Mouse (Mus musculus) c-Kit-positive CD71-positive TER-119-positive erythroid progenitor cells, embryonic 14.5 days (primary cell): ENCODE data around the gene Kcnn3.

Experiments used
- DNase-seq: peaks from one replicate; pipeline ENCODE4 v3.0.0-alpha.2; 2013; ENCODE audit warnings: low spot score

Kcnn3 gene

DNA sequence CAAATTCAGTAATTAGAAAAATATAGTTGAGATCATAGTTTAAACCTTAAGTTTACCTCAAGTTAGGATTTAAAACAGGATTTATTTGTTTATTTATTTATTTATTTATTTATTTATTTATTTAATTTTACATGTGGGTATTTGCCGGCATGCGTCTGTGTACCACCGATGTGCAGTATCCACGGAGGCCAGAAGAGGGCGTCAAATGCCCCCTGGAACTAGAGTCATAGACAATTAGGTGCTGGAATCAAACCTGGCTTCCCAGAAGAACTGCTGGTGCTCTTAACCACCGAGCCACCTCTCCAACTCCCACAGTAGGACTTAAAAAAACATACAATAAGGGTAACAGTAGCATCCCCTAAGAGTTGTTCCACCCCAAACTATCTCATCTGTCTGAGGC, 96.9 kb downstream of the Kcnn3 start:
- no peak for DNase-seq

DNA sequence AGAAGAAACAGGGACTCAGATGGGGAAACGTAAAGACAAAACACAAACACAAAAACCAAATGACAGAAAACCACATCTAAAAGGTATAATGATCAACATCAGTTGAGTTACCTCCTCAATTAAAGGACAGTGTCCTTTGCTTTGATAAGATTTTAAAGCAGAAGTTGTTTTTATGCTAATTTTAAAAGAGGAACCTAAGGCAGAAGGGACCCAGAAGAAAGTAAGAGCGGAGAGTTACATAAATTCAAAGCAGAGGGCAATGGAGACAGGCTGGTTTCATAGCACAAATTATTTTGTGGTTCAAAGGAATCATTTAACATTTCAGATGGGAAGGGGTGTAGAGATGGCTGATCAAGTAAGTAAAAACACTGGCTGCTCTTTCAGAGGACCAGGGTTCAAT, 97.4 kb downstream of the Kcnn3 start:
- no peak for DNase-seq

GRCm38 (mm10) chr3:89622825-89623224, 102.9 kb downstream of the Kcnn3 start:
- no peak for DNase-seq

DNA sequence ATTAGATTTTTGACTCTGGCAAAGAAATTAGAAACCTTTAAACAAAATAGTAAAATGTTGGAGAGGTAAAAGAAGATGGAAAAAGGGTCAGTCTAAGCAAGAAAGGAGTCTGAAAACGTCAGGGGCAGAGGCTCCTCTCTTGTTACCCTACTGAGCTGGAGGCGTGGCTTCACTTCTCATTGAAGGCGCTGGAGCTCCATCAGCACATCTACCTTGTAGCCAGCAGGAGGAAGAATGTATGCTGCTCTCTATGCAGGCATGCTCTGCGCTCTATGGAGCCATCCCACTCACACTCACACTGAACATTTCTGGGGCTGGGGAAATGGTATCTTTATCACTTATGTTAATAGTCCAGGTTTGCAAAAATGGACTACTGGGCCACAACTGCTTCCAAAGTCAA, 103.6 kb downstream of the Kcnn3 start:
- DNase-seq, result no peak

GRCm38 (mm10) chr3:89624001-89624400, 104.0 kb downstream of the Kcnn3 start:
- no peak for DNase-seq

DNA sequence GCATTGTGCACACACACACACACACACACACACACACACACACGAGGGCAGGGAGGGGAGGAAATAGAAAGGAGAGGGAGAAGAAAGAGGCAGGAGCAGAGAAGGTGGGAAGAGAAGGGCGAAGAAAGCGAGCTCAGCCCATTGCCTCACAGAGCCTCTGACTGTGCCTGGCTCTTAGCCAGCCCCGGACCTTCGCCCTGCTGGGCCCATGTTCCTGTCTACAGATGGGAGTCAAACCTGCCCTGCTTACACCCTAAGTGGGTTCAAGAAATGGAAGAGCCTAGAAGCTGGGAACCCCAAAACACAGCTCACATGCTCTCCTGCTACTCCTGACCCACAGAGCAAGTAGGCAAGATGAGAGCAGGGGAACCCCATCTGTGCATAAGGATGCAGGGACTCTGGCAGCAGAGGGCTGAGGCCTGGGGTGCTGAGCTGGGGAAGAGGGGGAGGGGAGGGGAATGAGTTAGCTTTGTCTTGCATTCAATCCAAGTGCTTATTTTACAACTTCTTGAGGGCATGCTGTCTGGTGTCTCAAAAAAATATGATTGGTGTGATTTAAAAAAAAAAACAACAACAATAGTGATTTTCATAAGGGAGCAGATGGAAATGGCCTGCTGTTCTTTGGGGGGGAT, 105.0 kb downstream of the Kcnn3 start:
- DNase-seq, result no peak

GRCm38 (mm10) chr3:89626556-89626955, 106.6 kb downstream of the Kcnn3 start:
- DNase-seq, result no peak

GRCm38 (mm10) chr3:89629811-89630210, 109.8 kb downstream of the Kcnn3 start:
- no peak for DNase-seq

- DNase-seq, result no peak
These were observed 111.8 kb downstream of the Kcnn3 start for GRCm38 (mm10) chr3:89631750-89632149.

- DNase-seq, result no peak
These were observed 113.6 kb downstream of the Kcnn3 start for GRCm38 (mm10) chr3:89633531-89633930.

GRCm38 (mm10) chr3:89633941-89634340, 114.0 kb downstream of the Kcnn3 start:
- no peak for DNase-seq

- no peak for DNase-seq
These were observed 120.8 kb downstream of the Kcnn3 start for GRCm38 (mm10) chr3:89640804-89641203.

DNA sequence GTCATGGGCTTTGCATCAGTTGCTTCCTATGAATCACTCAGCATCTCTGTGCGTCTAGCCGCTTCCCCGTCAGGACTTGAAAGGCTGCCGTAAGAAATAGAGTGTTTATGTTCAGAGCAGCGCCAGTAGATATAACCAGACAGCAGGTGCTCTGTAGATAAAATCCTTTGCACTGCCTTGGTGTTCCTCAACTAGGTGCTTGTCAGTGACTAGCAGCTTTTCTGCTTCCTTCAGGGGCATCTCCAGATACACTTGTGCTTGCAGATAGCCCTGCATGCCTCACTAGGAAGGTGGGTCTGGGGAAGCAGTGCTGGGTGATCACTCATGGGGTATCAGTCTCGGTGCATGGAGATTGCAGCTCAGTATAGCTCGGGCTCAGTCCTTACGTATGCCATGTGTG, 123.4 kb downstream of the Kcnn3 start:
- no peak for DNase-seq

DNA sequence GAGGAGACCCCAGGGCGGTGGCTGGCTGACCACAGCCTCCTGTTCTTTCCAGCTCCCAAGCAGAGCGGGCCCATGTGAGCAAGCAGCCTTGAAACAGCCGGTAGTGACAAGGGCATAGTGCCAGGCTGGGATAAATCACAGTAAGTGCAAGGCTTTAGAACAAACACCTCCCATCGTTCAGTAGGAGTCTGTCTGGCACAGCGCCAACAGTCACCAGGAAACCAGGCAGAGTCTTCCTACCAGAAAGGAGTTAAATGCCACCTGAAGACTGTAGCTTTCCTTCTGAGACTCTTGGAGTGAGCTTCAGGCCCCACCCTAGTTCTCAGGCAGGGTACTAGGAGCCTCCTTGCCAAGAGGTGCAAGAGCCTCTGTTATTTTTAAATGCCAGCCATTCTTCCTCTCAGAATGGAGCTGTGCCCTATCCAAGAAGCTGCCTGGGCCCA, 126.9 kb downstream of the Kcnn3 start:
- no peak for DNase-seq

GRCm38 (mm10) chr3:89647268-89647874, 127.4 kb downstream of the Kcnn3 start:
- DNase-seq, result no peak

- no peak for DNase-seq
These were observed 129.9 kb downstream of the Kcnn3 start for GRCm38 (mm10) chr3:89649890-89650289.

DNA sequence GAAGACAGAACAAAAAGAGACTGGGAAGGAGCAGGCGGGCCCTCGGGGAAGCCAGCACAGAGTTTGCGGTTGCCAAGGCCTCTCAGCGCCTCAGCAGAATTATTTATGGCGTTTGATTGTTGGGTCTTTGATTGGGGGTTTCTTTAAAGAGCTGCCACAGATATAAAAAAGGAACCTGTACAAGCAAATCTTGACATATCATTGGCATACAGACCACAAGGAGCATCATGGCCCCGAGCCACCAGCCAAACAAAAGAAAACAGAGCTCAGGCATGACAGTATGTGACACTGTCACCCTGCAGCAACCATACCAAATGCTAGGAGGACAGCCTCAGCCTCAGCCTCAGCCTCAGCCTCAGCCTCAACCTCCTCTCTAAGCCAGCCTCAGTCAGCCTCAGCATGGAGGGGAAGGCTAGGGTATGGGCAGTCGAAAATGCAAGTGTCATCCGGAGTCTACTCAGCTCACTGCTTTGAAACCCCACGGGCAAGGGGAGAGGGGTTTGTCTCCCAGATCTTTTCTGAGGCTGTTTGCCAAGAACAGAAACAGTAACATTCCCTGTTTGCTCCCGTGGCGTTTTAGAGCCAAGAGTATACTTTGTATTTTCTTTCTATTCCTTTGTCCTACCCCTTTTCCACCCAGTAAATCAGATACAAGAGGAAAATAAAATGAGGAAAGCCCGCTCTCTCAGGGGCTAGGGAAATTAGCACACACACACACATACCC, 133.4 kb downstream of the Kcnn3 start:
- DNase-seq, result no peak

- no peak for DNase-seq
These were observed 137.1 kb downstream of the Kcnn3 start for GRCm38 (mm10) chr3:89657092-89657491.

DNA sequence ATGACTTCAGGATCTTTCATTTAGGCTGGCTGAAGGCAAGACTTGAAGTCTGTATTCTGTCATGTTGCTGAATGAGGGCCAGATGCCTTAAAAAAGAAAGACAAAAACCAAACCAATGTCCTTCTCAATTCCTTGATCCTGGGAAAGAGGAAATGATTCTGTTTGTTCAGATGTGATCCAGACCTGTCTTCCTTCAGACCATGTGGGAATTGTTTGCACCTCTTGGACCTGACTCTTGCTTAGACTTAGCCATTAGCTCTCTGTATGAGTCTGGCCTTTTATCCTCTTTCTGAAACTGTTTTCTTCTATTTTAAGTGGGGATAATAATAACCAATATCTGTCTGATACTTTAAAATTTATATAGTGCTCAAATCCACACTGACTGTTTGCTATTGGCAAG, 138.5 kb downstream of the Kcnn3 start:
- no peak for DNase-seq

- no peak for DNase-seq
These were observed 140.1 kb downstream of the Kcnn3 start for GRCm38 (mm10) chr3:89659938-89660620.

DNA sequence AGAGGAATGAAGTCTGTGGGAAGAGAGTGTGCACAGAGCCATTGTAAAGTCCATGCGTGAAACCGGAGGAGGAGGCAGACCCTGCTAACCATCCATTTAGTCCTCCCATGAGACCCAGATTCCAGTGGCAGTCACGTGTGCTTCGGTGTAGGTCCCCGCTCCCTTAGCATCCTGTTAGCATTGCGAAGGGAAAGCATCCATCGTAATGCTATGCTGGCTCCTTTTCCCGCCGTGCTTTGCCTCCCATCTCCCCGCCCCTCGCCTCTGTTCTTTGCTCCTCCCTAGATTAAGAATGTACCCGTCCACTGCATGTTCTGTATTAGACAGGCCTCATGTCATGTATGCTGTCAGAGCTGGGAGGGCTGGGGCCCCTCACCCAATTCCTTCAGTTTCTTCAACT, 144.8 kb downstream of the Kcnn3 start:
- DNase-seq, result no peak

DNA sequence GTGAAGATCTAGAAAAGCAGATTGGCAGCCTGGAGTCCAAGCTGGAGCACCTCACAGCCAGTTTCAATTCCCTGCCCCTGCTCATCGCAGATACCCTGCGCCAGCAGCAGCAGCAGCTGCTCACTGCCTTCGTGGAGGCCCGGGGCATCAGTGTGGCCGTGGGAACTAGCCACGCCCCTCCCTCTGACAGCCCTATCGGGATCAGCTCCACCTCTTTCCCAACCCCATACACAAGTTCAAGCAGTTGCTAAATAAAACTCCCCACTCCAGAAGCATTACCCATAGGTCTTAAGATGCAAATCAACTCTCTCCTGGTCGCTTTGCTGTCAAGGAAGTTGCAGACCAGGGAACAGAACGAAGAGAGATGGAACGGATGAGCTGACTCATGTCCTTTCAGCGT, 147.2 kb downstream of the Kcnn3 start:
- DNase-seq, result no peak

DNA sequence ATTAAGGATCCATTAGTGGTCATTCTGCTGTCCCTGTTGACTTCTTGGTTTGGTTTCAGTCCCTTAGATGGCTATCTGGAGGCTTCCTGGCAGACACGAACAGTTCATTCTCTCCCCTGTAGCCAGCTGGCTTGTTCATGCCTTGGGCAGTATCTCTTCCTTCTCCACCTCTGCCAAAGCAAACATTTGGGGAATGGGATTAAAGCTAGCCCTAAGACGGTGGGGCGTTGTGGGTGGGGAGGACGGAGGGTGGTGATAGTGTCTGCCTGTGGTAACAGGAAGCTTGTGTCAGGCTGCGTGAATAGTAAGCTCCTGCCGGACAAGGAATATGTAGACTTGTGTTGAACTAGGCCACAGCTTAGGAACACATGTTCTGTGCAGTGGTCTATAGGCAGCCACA, 151.4 kb downstream of the Kcnn3 start:
- no peak for DNase-seq
